Mouse (Mus musculus): ENCODE measurements around the gene Slc13a4. TPM values are rescaled to one million over a fixed set of nuclear protein-coding genes. Genes with fewer than 3 reads are reported as not detected.
A peak's percentile ranks its signal among the peaks of the same experiment; 100 is the strongest.

Gene Slc13a4
- total RNA-seq, 1 experiment from 2014 or later = not detected

GRCm38 (mm10) chr6:35260531-35260930 lies 47.4 kb downstream of the Slc13a4 start:
- ATAC-seq (replicated peaks; ENCODE audit: low read depth, poor library complexity, severe bottlenecking) = no peak

- no peak for ATAC-seq (replicated peaks; ENCODE audit: low read depth, poor library complexity, severe bottlenecking)
These were observed 48.4 kb downstream of the Slc13a4 start for GRCm38 (mm10) chr6:35259526-35259925.

- ATAC-seq (replicated peaks; ENCODE audit: low read depth, poor library complexity, severe bottlenecking) = no peak
These were observed 49.0 kb downstream of the Slc13a4 start for GRCm38 (mm10) chr6:35258922-35259321.

GRCm38 (mm10) chr6:35257626-35258190 lies 50.2 kb downstream of the Slc13a4 start:
- peak; percentile 9; the same call in 1 of the 2 replicates for ATAC-seq (replicated peaks; ENCODE audit: low read depth, poor library complexity, severe bottlenecking)

GRCm38 (mm10) chr6:35256691-35257090 lies 51.2 kb downstream of the Slc13a4 start:
- ATAC-seq (replicated peaks; ENCODE audit: low read depth, poor library complexity, severe bottlenecking) = peak; percentile 51

- ATAC-seq (replicated peaks; ENCODE audit: low read depth, poor library complexity, severe bottlenecking) = no peak
These were observed 52.9 kb downstream of the Slc13a4 start for GRCm38 (mm10) chr6:35255017-35255416.

GRCm38 (mm10) chr6:35254136-35254904 lies 53.6 kb downstream of the Slc13a4 start:
- peak; percentile 12 for ATAC-seq (replicated peaks; ENCODE audit: low read depth, poor library complexity, severe bottlenecking)

- no peak for ATAC-seq (replicated peaks; ENCODE audit: low read depth, poor library complexity, severe bottlenecking)
These were observed 54.5 kb downstream of the Slc13a4 start for GRCm38 (mm10) chr6:35253474-35253873.

- peak; percentile 67 for ATAC-seq (replicated peaks; ENCODE audit: low read depth, poor library complexity, severe bottlenecking)
These were observed 55.2 kb downstream of the Slc13a4 start for GRCm38 (mm10) chr6:35252477-35253346.

- no peak for ATAC-seq (replicated peaks; ENCODE audit: low read depth, poor library complexity, severe bottlenecking)
These were observed 56.0 kb downstream of the Slc13a4 start for GRCm38 (mm10) chr6:35251807-35252476.

- peak; percentile 66 for ATAC-seq (replicated peaks; ENCODE audit: low read depth, poor library complexity, severe bottlenecking)
These were observed 62.8 kb downstream of the Slc13a4 start for GRCm38 (mm10) chr6:35245086-35245485.

- ATAC-seq (replicated peaks; ENCODE audit: low read depth, poor library complexity, severe bottlenecking) = no peak
These were observed 63.9 kb downstream of the Slc13a4 start for GRCm38 (mm10) chr6:35243989-35244388.

- no peak for ATAC-seq (replicated peaks; ENCODE audit: low read depth, poor library complexity, severe bottlenecking)
These were observed 64.7 kb downstream of the Slc13a4 start for GRCm38 (mm10) chr6:35243252-35243651.

GRCm38 (mm10) chr6:35236108-35236785 lies 71.7 kb downstream of the Slc13a4 start:
- no peak for ATAC-seq (replicated peaks; ENCODE audit: low read depth, poor library complexity, severe bottlenecking)

- no peak for ATAC-seq (replicated peaks; ENCODE audit: low read depth, poor library complexity, severe bottlenecking)
These were observed 78.5 kb downstream of the Slc13a4 start for GRCm38 (mm10) chr6:35229415-35229814.

- no peak for ATAC-seq (replicated peaks; ENCODE audit: low read depth, poor library complexity, severe bottlenecking)
These were observed 82.2 kb downstream of the Slc13a4 start for GRCm38 (mm10) chr6:35225696-35226095.
